Mouse (Mus musculus): ENCODE data around the gene Neurog1. TPM values are rescaled to one million over a fixed set of nuclear protein-coding genes. Genes with fewer than 3 reads are reported as not detected.

Gene Neurog1
- polyA plus RNA-seq, 1 experiment from 2014 or later: 5.1 TPM

DNA sequence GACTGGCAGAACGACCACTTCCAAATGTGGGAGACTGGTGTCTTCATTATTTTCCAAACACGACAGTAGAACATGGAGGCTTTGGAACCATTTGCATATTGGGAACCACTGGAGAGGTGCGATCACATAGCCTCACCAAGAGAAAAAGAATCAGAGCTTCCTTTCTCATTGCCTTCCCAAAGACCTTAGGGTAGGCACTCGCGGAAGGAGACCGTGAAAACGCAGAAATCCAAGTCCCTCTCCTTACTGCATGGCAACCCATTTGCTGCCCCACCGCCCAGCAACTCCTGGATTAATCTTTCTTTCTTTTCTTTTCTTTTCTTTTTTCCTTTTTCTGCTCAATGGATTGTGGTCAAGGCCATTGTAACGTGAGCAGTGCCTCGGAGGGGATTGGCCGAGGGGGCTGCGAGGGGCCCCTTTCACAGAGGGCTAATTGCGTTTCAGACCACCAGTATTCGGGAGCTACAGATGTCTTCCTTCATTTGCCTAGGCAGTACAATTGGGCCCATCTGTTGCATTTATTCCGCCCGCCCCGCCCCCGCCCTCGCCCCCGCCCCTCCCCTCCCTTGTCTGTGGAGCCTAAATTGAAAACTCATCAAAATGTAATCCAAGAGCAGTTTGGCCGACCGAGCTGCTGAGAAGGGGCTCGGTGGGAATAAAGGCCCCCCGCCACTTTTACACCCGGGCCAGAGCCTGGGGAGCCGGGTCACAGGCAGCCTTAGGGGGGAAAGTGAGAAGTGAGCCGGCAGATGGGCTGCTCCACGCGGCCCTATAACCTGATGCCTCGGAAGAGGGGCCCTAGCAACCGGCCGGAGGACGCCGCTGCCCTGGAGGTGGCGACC lies 43.5 kb downstream of the Neurog1 start:
- Histone ChIP-seq H3K27me3 (no peaks in the 10 kb centered on the region), H3K4me3 (peak overlapping the region; percentile 17), H3K36me3 (no peaks in the 10 kb centered on the region), H3K9ac (peak overlapping the region; percentile 34; the same call in 1 of the 2 replicates), H3K27ac (peak overlapping the region; percentile 56), H3K4me1 (peaks cover 19% of the 10 kb centered on the region), H3K9me3 (0 out of 2 replicates have a peak, but pooled peaks cover 3% of the 10 kb centered on the region), H3K4me2 (replicated peaks) (peak overlapping the region; percentile 51)
- ATAC-seq (ENCODE audit: insufficient number of reproducible peaks, insufficient read depth, low FRiP score, low TSS enrichment): peak; percentile 71
- WGBS: 3% methylated on average over 35 of the region's 35 CpGs

Other genes starting within 250 kb of the Neurog1 start
- gene H2afy, start 115.8 kb downstream of the Neurog1 start, polyA plus RNA-seq (2016; fragmentation: Nextera tagmentation; extraction: Ambion mirVana): 537 and 538 TPM in 2 replicates
- 1.3 and 1.5 TPM in 2 replicates for gene Tifab, start 73.3 kb downstream of the Neurog1 start, polyA plus RNA-seq (2016; fragmentation: Nextera tagmentation; extraction: Ambion mirVana)
- 308 and 338 TPM in 2 replicates for gene Cxcl14, start 44.4 kb upstream of the Neurog1 start, polyA plus RNA-seq (2016; fragmentation: Nextera tagmentation; extraction: Ambion mirVana)
- not detected in 2 replicates for gene Gm3045, start 174.4 kb upstream of the Neurog1 start, polyA plus RNA-seq (2016; fragmentation: Nextera tagmentation; extraction: Ambion mirVana)
- 0.05 and 0.19 TPM in 2 replicates for gene Slc25a48, start 186.2 kb upstream of the Neurog1 start, polyA plus RNA-seq (2016; fragmentation: Nextera tagmentation; extraction: Ambion mirVana)
- gene Il9, start 230.1 kb upstream of the Neurog1 start, polyA plus RNA-seq (2016; fragmentation: Nextera tagmentation; extraction: Ambion mirVana): not detected in 2 replicates